Mouse (Mus musculus) embryonic fibroblast, embryonic 13.5 days (primary cell): ENCODE measurements around the gene Nmnat2. TPM values are rescaled to one million over a fixed set of nuclear protein-coding genes. Genes with fewer than 3 reads are reported as not detected.
A peak's percentile ranks its signal among the peaks of the same experiment; 100 is the strongest.
"Not testable (repeated sequence)": the region's sequence is repeated elsewhere in the genome, so short reads cannot be mapped to it uniquely, and the experiment has no call there.

Experiments
- H3K27ac ChIP-seq: 2 replicates; pipeline ENCODE4 v1.5.1; 2012; ENCODE audit warnings: low read length, control low read depth, inconsistent platforms; ENCODE audit not compliant: insufficient read depth
- H3K4me1 ChIP-seq: 2 replicates; pipeline ENCODE4 v1.6.1; 2011; ENCODE audit warnings: low read length; ENCODE audit not compliant: control insufficient read depth, insufficient read depth
- H3K4me3 ChIP-seq: 2 replicates; pipeline ENCODE4 v1.5.1; 2011; ENCODE audit warnings: mild to moderate bottlenecking, control low read depth, low read length; ENCODE audit not compliant: insufficient read depth
- CTCF ChIP-seq: IDR thresholded peaks from 2 replicates; pipeline ENCODE4 v1.5.1; 2011; ENCODE audit warnings: mild to moderate bottlenecking, control low read depth, low read length, moderate library complexity, borderline replicate concordance; ENCODE audit not compliant: insufficient read depth
- POLR2A ChIP-seq: IDR thresholded peaks from 2 replicates; pipeline ENCODE4 v1.6.1; 2011; ENCODE audit warnings: low read depth, mild to moderate bottlenecking, control low read depth, low read length, moderate library complexity
- polyA plus RNA-seq: library from polyadenylated mRNA; stranded (reverse); fragments of >200 nt; gene quantifications from 2 replicates; pipeline ENCODE4 v1.2.4, GENCODE M21; 2011; ENCODE audit warnings: low read depth; ENCODE audit not compliant: missing spikeins, insufficient read length

Gene Nmnat2
- polyA plus RNA-seq, 1 experiment: 26.7 TPM

- Histone ChIP-seq H3K27ac (peak overlapping the region; percentile 13; the same call in 1 of the 2 replicates), H3K4me3 (no peak overlapping the region), H3K4me1 (no peaks in the 10 kb centered on the region; the same call in 1 of the 2 replicates)
- no peak for TF ChIP-seq POLR2A
- TF ChIP-seq CTCF: no peak
Measured at GRCm38 (mm10) chr1:153065473-153066386, 110.9 kb downstream of the Nmnat2 start.

DNA sequence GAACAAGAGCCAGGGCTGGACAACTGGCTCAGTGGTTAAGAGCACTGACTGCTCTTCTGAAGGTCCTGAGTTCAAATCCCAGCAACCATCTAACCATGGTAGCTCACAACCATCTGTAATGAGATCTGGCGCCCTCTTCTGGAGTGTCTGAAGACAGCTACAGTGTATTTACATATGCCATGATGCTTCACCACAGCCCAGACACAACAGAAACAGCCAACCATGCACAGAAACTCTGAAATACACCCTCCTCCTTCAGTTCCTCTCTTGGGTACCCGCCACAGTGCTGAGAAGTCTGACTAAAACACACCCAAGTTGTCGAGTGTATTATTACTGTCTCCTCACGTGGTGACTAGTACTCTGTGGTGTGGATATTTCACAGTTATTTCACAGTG lies 111.6 kb downstream of the Nmnat2 start:
- Histone ChIP-seq H3K4me3 (no peak overlapping the region), H3K27ac (no peak overlapping the region), H3K4me1 (no peaks in the 10 kb centered on the region; the same call in 1 of the 2 replicates)
- TF ChIP-seq POLR2A: no peak

GRCm38 (mm10) chr1:153071563-153071962 lies 116.8 kb downstream of the Nmnat2 start:
- H3K4me1 ChIP-seq: no peaks in the 10 kb centered on the region; the same call in 1 of the 2 replicates
- H3K27ac ChIP-seq: no peak overlapping the region
- H3K4me3 ChIP-seq: no peak overlapping the region
- TF ChIP-seq POLR2A (0 out of 2 replicates have a peak, but pooled peaks have one; percentile 19), CTCF (no peak)

DNA sequence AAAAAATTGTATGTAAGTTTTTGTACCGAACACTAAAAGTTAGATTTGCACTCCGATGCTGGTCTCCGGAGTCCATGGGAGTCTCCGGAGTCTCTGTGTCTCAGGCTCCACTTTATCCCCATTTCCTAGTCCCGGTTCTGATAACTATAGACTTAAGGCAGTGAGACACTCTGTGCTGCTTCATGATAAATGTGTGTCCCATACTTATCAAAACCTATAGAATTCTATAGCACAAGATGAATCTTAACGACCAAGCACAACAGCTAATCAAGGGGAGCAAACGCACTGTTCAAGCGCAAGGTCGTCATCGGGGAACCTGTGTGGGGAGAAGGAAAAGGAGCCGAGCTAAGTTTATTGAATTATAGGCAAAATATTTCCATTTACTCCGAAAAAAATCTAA lies 117.2 kb downstream of the Nmnat2 start:
- no peak overlapping the region for H3K27ac ChIP-seq
- H3K4me1 ChIP-seq: no peaks in the 10 kb centered on the region; the same call in 1 of the 2 replicates
- no peak overlapping the region for H3K4me3 ChIP-seq
- TF ChIP-seq POLR2A: no peak
- no peak for TF ChIP-seq CTCF

DNA sequence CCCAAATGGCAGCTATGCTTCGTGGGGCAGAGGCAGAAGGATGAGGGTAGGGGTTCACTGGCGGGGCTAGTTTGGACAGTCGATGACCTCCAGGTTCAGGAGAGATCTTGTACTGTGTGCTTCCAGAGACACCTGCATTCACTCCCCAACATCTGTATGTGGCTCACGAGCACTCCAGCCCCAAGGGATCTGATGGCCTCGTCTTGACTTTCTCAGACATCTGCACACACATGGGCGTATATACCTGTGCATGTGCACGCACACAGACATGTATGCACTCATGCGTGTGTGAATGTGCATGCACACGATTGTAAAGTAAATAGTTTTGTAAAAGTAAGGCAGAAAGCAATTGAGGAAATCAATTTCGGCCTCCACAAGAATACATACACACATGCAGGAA lies 117.9 kb downstream of the Nmnat2 start:
- Histone ChIP-seq H3K4me3 (no peak overlapping the region), H3K27ac (no peak overlapping the region)
- TF ChIP-seq POLR2A (no peak), CTCF (no peak)

GRCm38 (mm10) chr1:153073441-153073840 lies 118.6 kb downstream of the Nmnat2 start:
- TF ChIP-seq CTCF (no peak), POLR2A (no peak)
- no peaks in the 10 kb centered on the region; the same call in 1 of the 2 replicates for H3K4me1 ChIP-seq
- H3K4me3 ChIP-seq: no peak overlapping the region
- no peak overlapping the region for H3K27ac ChIP-seq

More for the DNA sequence above, 117.9 kb downstream of the Nmnat2 start:
- H3K4me1 ChIP-seq: no peaks in the 10 kb centered on the region; the same call in 1 of the 2 replicates

- no peak overlapping the region for H3K27ac ChIP-seq
- H3K4me3 ChIP-seq: no peak overlapping the region
- TF ChIP-seq CTCF: no peak
- TF ChIP-seq POLR2A: no peak
- H3K4me1 ChIP-seq: no peaks in the 10 kb centered on the region
Measured at GRCm38 (mm10) chr1:153075087-153075736, 120.4 kb downstream of the Nmnat2 start.

- TF ChIP-seq POLR2A (no peak), CTCF (no peak)
- Histone ChIP-seq H3K27ac (no peak overlapping the region), H3K4me3 (no peak overlapping the region), H3K4me1 (no peaks in the 10 kb centered on the region)
Measured at GRCm38 (mm10) chr1:153075955-153076354, 121.2 kb downstream of the Nmnat2 start.

DNA sequence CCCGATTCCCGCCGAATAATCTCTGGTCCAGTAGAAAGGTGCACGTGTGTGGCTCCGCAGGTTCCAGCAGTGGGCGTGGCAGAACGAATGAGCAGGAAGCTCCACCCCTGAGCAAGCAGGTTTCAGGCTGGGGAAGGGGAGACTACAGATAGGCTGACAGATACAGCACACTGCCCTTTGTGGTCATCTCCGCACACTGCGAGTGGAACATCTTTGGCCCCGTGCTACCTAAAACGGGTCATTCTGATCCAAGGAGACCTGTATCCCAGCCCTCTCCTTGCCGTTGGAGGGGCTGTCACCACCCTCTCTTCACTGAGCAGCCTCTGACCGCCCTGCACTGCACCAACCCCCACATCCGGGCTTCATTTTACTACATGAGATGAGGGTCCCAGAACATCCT lies 128.4 kb downstream of the Nmnat2 start:
- not testable (repeated sequence) for H3K4me1 ChIP-seq, H3K4me3 ChIP-seq, H3K27ac ChIP-seq

DNA sequence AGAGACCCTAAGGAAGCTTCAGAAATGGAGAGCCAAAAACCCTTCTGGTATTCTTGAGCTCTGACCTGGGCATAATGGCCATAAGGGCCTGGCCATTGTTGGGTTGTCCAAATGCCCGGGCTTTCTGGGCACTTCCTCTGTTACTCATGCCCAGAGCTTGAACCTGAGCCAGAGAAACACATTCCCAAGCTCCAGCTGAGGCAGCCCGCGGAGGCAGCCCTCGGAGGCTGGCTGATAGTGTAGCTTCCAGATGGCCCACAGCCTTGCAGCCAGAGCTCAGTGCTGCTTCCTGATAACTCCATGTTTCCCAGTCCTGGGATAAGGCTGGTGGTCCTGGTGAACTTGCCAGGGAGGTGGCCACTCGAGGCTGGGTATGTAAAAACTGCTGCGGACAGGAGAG lies 129.4 kb downstream of the Nmnat2 start:
- no peak overlapping the region for H3K4me3 ChIP-seq
- H3K27ac ChIP-seq: no peak overlapping the region
- no peaks in the 10 kb centered on the region for H3K4me1 ChIP-seq
- no peak for TF ChIP-seq CTCF
- no peak for TF ChIP-seq POLR2A
